Mouse (Mus musculus): ENCODE measurements around the gene Slc35b2. TPM values are rescaled to one million over a fixed set of nuclear protein-coding genes. Genes with fewer than 3 reads are reported as not detected.

Gene Slc35b2
- 75.8 and 98.4 TPM in 2 replicates for polyA plus RNA-seq (2015; fragmentation: Nextera tagmentation; extraction: Ambion mirVana)

GRCm38 (mm10) chr17:45563655-45564530 is at the start of gene Slc35b2:
Gene Slc35b2, plus strand, starts transcription at chr17:45563874.
- Histone ChIP-seq H3K27me3 (no peaks in the 10 kb centered on the region), H3K27ac (peak within 1 kb of the TSS; percentile 83), H3K36me3 (peaks cover 36% of the 10 kb centered on the region), H3K9ac (peak within 1 kb of the TSS; percentile 88), H3K4me2 (peak within 1 kb of the TSS; percentile 94), H3K9me3 (replicated peaks) (no peaks in the 10 kb centered on the region), H3K4me3 (peak within 1 kb of the TSS; percentile 91), H3K4me1 (replicated peaks) (peaks cover 36% of the 10 kb centered on the region)
- WGBS: under 1% methylated on average over 47 of the region's 61 CpGs
- peak; percentile 87 for ATAC-seq (replicated peaks; ENCODE audit: insufficient number of reproducible peaks, insufficient read depth, low FRiP score, low read depth)

GRCm38 (mm10) chr17:45515204-45515726 is 48.4 kb upstream of the Slc35b2 start:
- H3K36me3 ChIP-seq: peaks cover 14% of the 10 kb centered on the region; the same call in 1 of the 2 replicates
- 46% methylated on average over 15 of the region's 15 CpGs for WGBS
- no peak overlapping the region for H3K4me3 ChIP-seq
- no peaks in the 10 kb centered on the region for H3K9me3 ChIP-seq (replicated peaks)
- peaks cover 4% of the 10 kb centered on the region for H3K4me1 ChIP-seq (replicated peaks)
- no peak overlapping the region for H3K9ac ChIP-seq
- ATAC-seq (replicated peaks; ENCODE audit: insufficient number of reproducible peaks, insufficient read depth, low FRiP score, low read depth): no peak
- no peak overlapping the region for H3K4me2 ChIP-seq
- no peak overlapping the region for H3K27ac ChIP-seq
- no peaks in the 10 kb centered on the region for H3K27me3 ChIP-seq

- Histone ChIP-seq H3K9me3 (replicated peaks) (no peaks in the 10 kb centered on the region), H3K4me3 (no peak overlapping the region), H3K27me3 (no peaks in the 10 kb centered on the region), H3K9ac (no peak overlapping the region), H3K27ac (no peak overlapping the region), H3K4me1 (replicated peaks) (peaks cover 5% of the 10 kb centered on the region), H3K36me3 (peaks cover 10% of the 10 kb centered on the region; the same call in 1 of the 2 replicates), H3K4me2 (no peak overlapping the region)
- WGBS: 79% methylated on average over 10 of the region's 10 CpGs
- no peak for ATAC-seq (replicated peaks; ENCODE audit: insufficient number of reproducible peaks, insufficient read depth, low FRiP score, low read depth)
Observed at GRCm38 (mm10) chr17:45515806-45516205, 47.9 kb upstream of the Slc35b2 start.

- peaks cover 5% of the 10 kb centered on the region; the same call in 1 of the 2 replicates for H3K36me3 ChIP-seq
- ATAC-seq (replicated peaks; ENCODE audit: insufficient number of reproducible peaks, insufficient read depth, low FRiP score, low read depth): no peak
Observed at GRCm38 (mm10) chr17:45516488-45516887, 47.2 kb upstream of the Slc35b2 start.

GRCm38 (mm10) chr17:45517135-45517534 is 46.5 kb upstream of the Slc35b2 start:
- no peaks in the 10 kb centered on the region for H3K27me3 ChIP-seq

More at GRCm38 (mm10) chr17:45516488-45516887, 47.2 kb upstream of the Slc35b2 start:
- no peak overlapping the region for H3K27ac ChIP-seq
- no peak overlapping the region for H3K4me3 ChIP-seq
- 30% methylated on average over 8 of the region's 8 CpGs for WGBS
- no peaks in the 10 kb centered on the region for H3K9me3 ChIP-seq (replicated peaks)
- H3K4me1 ChIP-seq (replicated peaks): peaks cover 11% of the 10 kb centered on the region
- H3K9ac ChIP-seq: no peak overlapping the region
- no peaks in the 10 kb centered on the region for H3K27me3 ChIP-seq
- H3K4me2 ChIP-seq: no peak overlapping the region

GRCm38 (mm10) chr17:45517549-45518215 is 46.0 kb upstream of the Slc35b2 start:
- no peak overlapping the region for H3K4me3 ChIP-seq
- no peak overlapping the region for H3K27ac ChIP-seq
- peaks cover 5% of the 10 kb centered on the region; the same call in 1 of the 2 replicates for H3K36me3 ChIP-seq
- H3K4me1 ChIP-seq (replicated peaks): peaks cover 16% of the 10 kb centered on the region
- H3K4me2 ChIP-seq: no peak overlapping the region
- no peak overlapping the region for H3K9ac ChIP-seq
- no peak for ATAC-seq (replicated peaks; ENCODE audit: insufficient number of reproducible peaks, insufficient read depth, low FRiP score, low read depth)
- H3K9me3 ChIP-seq (replicated peaks): no peaks in the 10 kb centered on the region
- 88% methylated on average over 28 of the region's 28 CpGs for WGBS
- no peaks in the 10 kb centered on the region for H3K27me3 ChIP-seq

More at GRCm38 (mm10) chr17:45517135-45517534, 46.5 kb upstream of the Slc35b2 start:
- 92% methylated on average over 21 of the region's 21 CpGs for WGBS
- Histone ChIP-seq H3K9me3 (replicated peaks) (no peaks in the 10 kb centered on the region), H3K27ac (no peak overlapping the region), H3K4me2 (no peak overlapping the region), H3K4me1 (replicated peaks) (peaks cover 14% of the 10 kb centered on the region), H3K4me3 (no peak overlapping the region), H3K36me3 (peaks cover 5% of the 10 kb centered on the region; the same call in 1 of the 2 replicates), H3K9ac (no peak overlapping the region)
- ATAC-seq (replicated peaks; ENCODE audit: insufficient number of reproducible peaks, insufficient read depth, low FRiP score, low read depth): no peak

GRCm38 (mm10) chr17:45518766-45519475 is 44.8 kb upstream of the Slc35b2 start:
- Histone ChIP-seq H3K27me3 (peaks cover 2% of the 10 kb centered on the region; the same call in 1 of the 2 replicates), H3K4me2 (no peak overlapping the region), H3K4me1 (replicated peaks) (peaks cover 25% of the 10 kb centered on the region), H3K9ac (no peak overlapping the region), H3K4me3 (no peak overlapping the region), H3K27ac (no peak overlapping the region), H3K9me3 (replicated peaks) (no peaks in the 10 kb centered on the region), H3K36me3 (peaks cover 5% of the 10 kb centered on the region; the same call in 1 of the 2 replicates)
- WGBS: 83% methylated on average over 12 of the region's 12 CpGs
- ATAC-seq (replicated peaks; ENCODE audit: insufficient number of reproducible peaks, insufficient read depth, low FRiP score, low read depth): no peak

GRCm38 (mm10) chr17:45520136-45520535 is 43.5 kb upstream of the Slc35b2 start:
- no peak for ATAC-seq (replicated peaks; ENCODE audit: insufficient number of reproducible peaks, insufficient read depth, low FRiP score, low read depth)
- WGBS: 86% methylated on average over 11 of the region's 11 CpGs
- peaks cover 5% of the 10 kb centered on the region; the same call in 1 of the 2 replicates for H3K36me3 ChIP-seq
- H3K27me3 ChIP-seq: peaks cover 11% of the 10 kb centered on the region; the same call in 1 of the 2 replicates
- no peak overlapping the region for H3K27ac ChIP-seq
- no peak overlapping the region for H3K4me3 ChIP-seq
- H3K9me3 ChIP-seq (replicated peaks): no peaks in the 10 kb centered on the region
- H3K4me2 ChIP-seq: no peak overlapping the region
- H3K9ac ChIP-seq: no peak overlapping the region
- peaks cover 25% of the 10 kb centered on the region for H3K4me1 ChIP-seq (replicated peaks)

GRCm38 (mm10) chr17:45523263-45523662 is 40.4 kb upstream of the Slc35b2 start, which contains the start of gene Tcte1:
Gene Tcte1, plus strand, starts transcription at chr17:45523434.
- peak; percentile 48; the same call in 1 of the 2 replicates for ATAC-seq (replicated peaks; ENCODE audit: insufficient number of reproducible peaks, insufficient read depth, low FRiP score, low read depth)
- H3K9ac ChIP-seq: peak within 1 kb of the TSS; percentile 44
- no peaks in the 10 kb centered on the region for H3K9me3 ChIP-seq (replicated peaks)
- H3K4me3 ChIP-seq: peak within 1 kb of the TSS; percentile 42
- no peak within 1 kb of the TSS for H3K27ac ChIP-seq
- under 1% methylated on average over 21 of the region's 21 CpGs for WGBS
- H3K4me1 ChIP-seq (replicated peaks): peaks cover 23% of the 10 kb centered on the region
- peak within 1 kb of the TSS; percentile 81 for H3K4me2 ChIP-seq
- no peaks in the 10 kb centered on the region; the same call in 1 of the 2 replicates for H3K36me3 ChIP-seq
- peaks cover 24% of the 10 kb centered on the region for H3K27me3 ChIP-seq

GRCm38 (mm10) chr17:45524961-45525360 is 38.7 kb upstream of the Slc35b2 start:
- Histone ChIP-seq H3K4me1 (replicated peaks) (peaks cover 23% of the 10 kb centered on the region), H3K9me3 (replicated peaks) (no peaks in the 10 kb centered on the region), H3K27me3 (peaks cover 37% of the 10 kb centered on the region), H3K9ac (no peak overlapping the region), H3K4me3 (no peak overlapping the region), H3K36me3 (no peaks in the 10 kb centered on the region), H3K4me2 (no peak overlapping the region), H3K27ac (no peak overlapping the region)
- no peak for ATAC-seq (replicated peaks; ENCODE audit: insufficient number of reproducible peaks, insufficient read depth, low FRiP score, low read depth)
- WGBS: 76% methylated on average over 4 of the region's 4 CpGs

Measured in heart, embryonic 15.5 days (tissue).